Mouse (Mus musculus): ENCODE results near the gene Trpc4ap. TPM values are rescaled to one million over a fixed set of nuclear protein-coding genes. Genes with fewer than 3 reads are reported as not detected.

Gene Trpc4ap
- polyA plus RNA-seq, 1 experiment from 2014 or later, result 66.5 TPM

- 62% methylated on average over 8 of the region's 8 CpGs for WGBS
- Histone ChIP-seq H3K4me2 (replicated peaks; ENCODE audit: low read depth) (no peak overlapping the region), H3K27me3 (ENCODE audit: control insufficient read depth, insufficient read depth, low read length) (no peaks in the 10 kb centered on the region), H3K27ac (replicated peaks) (no peak overlapping the region), H3K4me1 (replicated peaks; ENCODE audit: control insufficient read depth, insufficient read depth) (no peaks in the 10 kb centered on the region), H3K9me3 (ENCODE audit: control insufficient read depth, low read length) (no peaks in the 10 kb centered on the region), H3K36me3 (ENCODE audit: control insufficient read depth, insufficient read depth, low read length) (0 out of 2 replicates have a peak, but pooled peaks cover 3% of the 10 kb centered on the region), H3K4me3 (ENCODE audit: low read depth, low read length) (no peak overlapping the region), H3K9ac (ENCODE audit: low read length) (no peak overlapping the region)
- ATAC-seq (ENCODE audit: low FRiP score, low TSS enrichment) (no peak), DNase-seq (ENCODE audit: low spot score) (no peak)
- TF ChIP-seq EP300 (optimal IDR thresholded peaks at IDR 0.05) (no peak), CTCF (IDR thresholded peaks at IDR 0.05; ENCODE audit: low read depth) (no peak)
Observed at GRCm38 (mm10) chr2:155681194-155681593, 11.0 kb downstream of the Trpc4ap start.

- no peak for ATAC-seq (ENCODE audit: low FRiP score, low TSS enrichment)
- H3K4me2 ChIP-seq (replicated peaks; ENCODE audit: low read depth), result no peak overlapping the region
- WGBS, result 51% methylated on average over 5 of the region's 5 CpGs
Observed at GRCm38 (mm10) chr2:155680591-155680990, 11.6 kb downstream of the Trpc4ap start.

GRCm38 (mm10) chr2:155679586-155680110, 12.5 kb downstream of the Trpc4ap start:
- Histone ChIP-seq H3K27me3 (ENCODE audit: control insufficient read depth, insufficient read depth, low read length) (no peaks in the 10 kb centered on the region), H3K4me3 (ENCODE audit: low read depth, low read length) (no peak overlapping the region), H3K9me3 (ENCODE audit: control insufficient read depth, low read length) (no peaks in the 10 kb centered on the region), H3K4me2 (replicated peaks; ENCODE audit: low read depth) (no peak overlapping the region), H3K4me1 (replicated peaks; ENCODE audit: control insufficient read depth, insufficient read depth) (no peaks in the 10 kb centered on the region), H3K9ac (ENCODE audit: low read length) (no peak overlapping the region), H3K36me3 (ENCODE audit: control insufficient read depth, insufficient read depth, low read length) (0 out of 2 replicates have a peak, but pooled peaks cover 3% of the 10 kb centered on the region), H3K27ac (replicated peaks) (no peak overlapping the region)
- DNase-seq (ENCODE audit: low spot score) (no peak), ATAC-seq (ENCODE audit: low FRiP score, low TSS enrichment) (no peak)
- 83% methylated on average over 4 of the region's 4 CpGs for WGBS
- TF ChIP-seq CTCF (IDR thresholded peaks at IDR 0.05; ENCODE audit: low read depth), result no peak
- no peak for TF ChIP-seq EP300 (optimal IDR thresholded peaks at IDR 0.05)

More at GRCm38 (mm10) chr2:155680591-155680990, 11.6 kb downstream of the Trpc4ap start:
- H3K27me3 ChIP-seq (ENCODE audit: control insufficient read depth, insufficient read depth, low read length), result no peaks in the 10 kb centered on the region
- TF ChIP-seq EP300 (optimal IDR thresholded peaks at IDR 0.05), result no peak
- TF ChIP-seq CTCF (IDR thresholded peaks at IDR 0.05; ENCODE audit: low read depth), result no peak
- H3K27ac ChIP-seq (replicated peaks), result no peak overlapping the region
- no peaks in the 10 kb centered on the region for H3K9me3 ChIP-seq (ENCODE audit: control insufficient read depth, low read length)
- 0 out of 2 replicates have a peak, but pooled peaks cover 3% of the 10 kb centered on the region for H3K36me3 ChIP-seq (ENCODE audit: control insufficient read depth, insufficient read depth, low read length)
- no peak overlapping the region for H3K4me3 ChIP-seq (ENCODE audit: low read depth, low read length)
- H3K9ac ChIP-seq (ENCODE audit: low read length), result no peak overlapping the region
- no peaks in the 10 kb centered on the region for H3K4me1 ChIP-seq (replicated peaks; ENCODE audit: control insufficient read depth, insufficient read depth)
- no peak for DNase-seq (ENCODE audit: low spot score)

GRCm38 (mm10) chr2:155675118-155675517, 17.1 kb downstream of the Trpc4ap start:
- Histone ChIP-seq H3K4me3 (ENCODE audit: low read depth, low read length) (no peak overlapping the region), H3K36me3 (ENCODE audit: control insufficient read depth, insufficient read depth, low read length) (peaks cover 17% of the 10 kb centered on the region; the same call in 1 of the 2 replicates), H3K4me2 (replicated peaks; ENCODE audit: low read depth) (no peak overlapping the region), H3K9me3 (ENCODE audit: control insufficient read depth, low read length) (no peaks in the 10 kb centered on the region), H3K27me3 (ENCODE audit: control insufficient read depth, insufficient read depth, low read length) (no peaks in the 10 kb centered on the region), H3K27ac (replicated peaks) (no peak overlapping the region), H3K9ac (ENCODE audit: low read length) (no peak overlapping the region), H3K4me1 (replicated peaks; ENCODE audit: control insufficient read depth, insufficient read depth) (no peaks in the 10 kb centered on the region)
- TF ChIP-seq CTCF (IDR thresholded peaks at IDR 0.05; ENCODE audit: low read depth) (no peak), EP300 (optimal IDR thresholded peaks at IDR 0.05) (no peak)
- DNase-seq (ENCODE audit: low spot score), result no peak
- WGBS, result 52% methylated on average over 4 of the region's 4 CpGs
- no peak for ATAC-seq (ENCODE audit: low FRiP score, low TSS enrichment)

DNA sequence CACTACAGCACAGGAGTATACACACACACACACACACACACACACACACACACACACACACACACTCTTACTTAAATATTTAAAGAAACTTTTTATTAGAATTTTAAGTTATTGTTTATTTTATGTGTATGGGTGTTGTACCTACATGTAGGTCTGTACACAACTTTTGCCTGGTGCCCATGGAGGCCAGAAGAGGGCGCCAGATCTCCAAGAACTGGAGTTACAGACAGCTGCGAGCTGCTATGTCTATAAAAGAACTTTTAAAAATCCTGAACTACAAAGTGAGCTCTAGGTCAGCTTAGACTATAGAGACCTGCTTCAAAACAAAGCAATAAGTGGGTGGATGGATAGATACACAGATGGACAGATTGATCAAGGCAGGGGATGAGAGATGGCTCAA, 18.6 kb downstream of the Trpc4ap start:
- Histone ChIP-seq H3K9ac (ENCODE audit: low read length) (no peak overlapping the region), H3K27ac (replicated peaks) (no peak overlapping the region), H3K27me3 (ENCODE audit: control insufficient read depth, insufficient read depth, low read length) (no peaks in the 10 kb centered on the region), H3K4me3 (ENCODE audit: low read depth, low read length) (no peak overlapping the region), H3K36me3 (ENCODE audit: control insufficient read depth, insufficient read depth, low read length) (peaks cover 17% of the 10 kb centered on the region; the same call in 1 of the 2 replicates), H3K9me3 (ENCODE audit: control insufficient read depth, low read length) (no peaks in the 10 kb centered on the region), H3K4me1 (replicated peaks; ENCODE audit: control insufficient read depth, insufficient read depth) (no peaks in the 10 kb centered on the region), H3K4me2 (replicated peaks; ENCODE audit: low read depth) (no peak overlapping the region)
- WGBS, result 27% methylated on average over 2 of the region's 2 CpGs
- TF ChIP-seq CTCF (IDR thresholded peaks at IDR 0.05; ENCODE audit: low read depth) (peak; percentile 78), EP300 (optimal IDR thresholded peaks at IDR 0.05) (no peak)
- DNase-seq (ENCODE audit: low spot score) (peak; percentile 73), ATAC-seq (ENCODE audit: low FRiP score, low TSS enrichment) (no peak)

DNA sequence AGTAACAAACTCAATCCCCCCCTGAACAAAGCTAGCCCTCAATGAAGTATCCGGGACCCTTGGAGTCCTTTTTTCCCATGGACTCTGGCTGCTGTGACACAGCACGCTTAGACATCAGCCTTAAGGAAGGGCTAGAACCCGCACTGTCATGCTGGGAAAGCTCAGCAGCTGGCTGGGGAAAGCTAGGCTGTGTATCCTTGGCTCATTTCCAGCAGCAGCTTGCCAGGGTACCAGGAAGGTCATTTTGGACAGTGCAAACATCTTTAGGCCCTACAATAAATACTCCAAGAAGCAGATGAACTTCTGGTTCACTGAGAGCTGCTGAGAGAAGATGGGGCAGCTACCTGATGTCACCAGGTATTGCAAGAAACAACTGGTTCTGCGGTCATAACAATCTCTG, 20.9 kb downstream of the Trpc4ap start:
- Histone ChIP-seq H3K27me3 (ENCODE audit: control insufficient read depth, insufficient read depth, low read length) (no peaks in the 10 kb centered on the region), H3K4me1 (replicated peaks; ENCODE audit: control insufficient read depth, insufficient read depth) (no peaks in the 10 kb centered on the region), H3K9me3 (ENCODE audit: control insufficient read depth, low read length) (no peaks in the 10 kb centered on the region), H3K9ac (ENCODE audit: low read length) (no peak overlapping the region), H3K4me3 (ENCODE audit: low read depth, low read length) (no peak overlapping the region), H3K27ac (replicated peaks) (no peak overlapping the region), H3K36me3 (ENCODE audit: control insufficient read depth, insufficient read depth, low read length) (peaks cover 24% of the 10 kb centered on the region; the same call in 1 of the 2 replicates), H3K4me2 (replicated peaks; ENCODE audit: low read depth) (no peak overlapping the region)
- ATAC-seq (ENCODE audit: low FRiP score, low TSS enrichment) (no peak), DNase-seq (ENCODE audit: low spot score) (no peak)
- WGBS, result 65% methylated on average over 4 of the region's 4 CpGs
- TF ChIP-seq CTCF (IDR thresholded peaks at IDR 0.05; ENCODE audit: low read depth), result no peak
- no peak for TF ChIP-seq EP300 (optimal IDR thresholded peaks at IDR 0.05)

Measured in stomach, postnatal 0 days (tissue).